Mouse (Mus musculus) naive thymus-derived CD4-positive, alpha-beta T cell, adult 2 months (primary cell): Measurements from ENCODE around the gene Inpp4b.
A peak's percentile ranks its signal among the peaks of the same experiment; 100 is the strongest.

Source experiments
- DNase-seq: peaks from one replicate; pipeline ENCODE4 v3.0.0-alpha.2; 2011; ENCODE audit warnings: low read depth

Inpp4b gene

DNA sequence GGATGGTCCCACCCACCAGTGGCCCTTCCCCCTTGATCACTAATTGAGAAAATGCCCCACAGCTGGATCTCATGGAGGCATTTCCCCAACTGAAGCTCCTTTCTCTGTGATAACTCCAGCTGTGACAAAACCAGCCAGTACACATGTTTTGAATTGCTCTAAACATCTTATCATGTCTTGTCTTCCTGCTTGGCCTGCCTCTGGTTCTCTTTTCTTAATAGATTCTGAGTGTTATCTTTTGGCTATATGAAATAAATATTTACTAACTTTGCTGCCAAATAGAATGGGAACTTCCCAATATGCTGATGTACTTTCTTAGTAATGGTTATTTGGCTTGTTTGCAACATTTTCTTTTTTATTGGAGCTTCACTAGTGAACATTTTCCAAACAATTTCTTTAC lies 389.0 kb downstream of the Inpp4b start:
- DNase-seq, result no peak

DNA sequence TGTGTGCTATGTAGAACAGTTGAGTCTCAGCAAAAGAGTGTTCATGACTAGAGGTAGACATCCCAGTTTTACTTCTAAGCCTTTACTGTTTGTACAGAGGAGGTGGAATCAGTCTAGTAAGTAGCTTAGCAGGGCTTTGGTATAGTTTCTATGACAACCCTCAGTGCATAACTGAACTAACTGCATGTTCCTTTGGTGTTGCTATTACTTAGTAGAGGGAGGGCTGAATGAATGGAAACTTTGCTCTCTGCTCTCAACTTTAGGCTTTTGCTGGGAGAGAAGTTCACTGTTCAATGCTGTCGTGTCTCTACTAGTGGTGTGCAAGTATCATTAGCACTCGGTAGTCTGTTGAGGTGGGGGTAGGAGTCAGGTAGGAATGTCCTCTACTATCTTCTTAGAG lies 393.3 kb downstream of the Inpp4b start:
- peak; percentile 76 for DNase-seq

DNA sequence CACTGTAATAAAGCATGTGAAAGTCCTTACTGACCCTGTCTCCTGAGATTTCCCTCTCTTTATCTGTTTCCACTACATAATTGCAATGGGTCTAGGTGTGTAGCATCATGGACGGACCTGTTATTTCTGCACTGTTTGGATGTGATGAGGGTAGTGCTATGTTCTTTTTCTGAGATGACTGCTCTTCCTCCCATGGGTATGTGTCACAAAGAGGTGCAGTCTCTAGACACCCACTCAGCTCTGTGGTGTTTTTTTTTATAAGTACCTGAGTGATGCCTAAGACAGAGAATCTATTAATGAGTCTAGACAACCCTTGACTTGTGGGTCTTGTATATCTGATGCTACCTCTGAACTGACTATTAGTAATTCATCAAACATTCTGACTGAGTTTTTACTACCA lies 393.7 kb downstream of the Inpp4b start:
- DNase-seq, result no peak

DNA sequence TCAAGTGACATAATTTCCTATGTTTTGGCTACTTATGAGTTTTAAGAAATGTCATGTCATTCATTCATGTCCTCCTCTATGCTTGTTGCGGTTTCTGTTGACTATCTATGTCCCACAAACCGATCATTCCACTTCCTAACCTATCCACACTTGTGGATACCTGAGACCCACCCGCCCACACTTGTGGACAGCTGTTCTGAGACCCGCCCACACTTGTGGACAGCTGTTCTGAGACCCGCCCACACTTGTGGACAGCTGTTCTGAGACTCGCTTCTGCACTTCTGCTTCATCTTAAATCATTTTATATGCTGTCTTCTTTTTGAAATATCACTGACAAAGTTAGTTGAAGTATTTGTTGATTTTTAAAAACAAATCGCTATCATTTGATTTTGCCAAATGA lies 400.2 kb downstream of the Inpp4b start:
- DNase-seq, result no peak

DNA sequence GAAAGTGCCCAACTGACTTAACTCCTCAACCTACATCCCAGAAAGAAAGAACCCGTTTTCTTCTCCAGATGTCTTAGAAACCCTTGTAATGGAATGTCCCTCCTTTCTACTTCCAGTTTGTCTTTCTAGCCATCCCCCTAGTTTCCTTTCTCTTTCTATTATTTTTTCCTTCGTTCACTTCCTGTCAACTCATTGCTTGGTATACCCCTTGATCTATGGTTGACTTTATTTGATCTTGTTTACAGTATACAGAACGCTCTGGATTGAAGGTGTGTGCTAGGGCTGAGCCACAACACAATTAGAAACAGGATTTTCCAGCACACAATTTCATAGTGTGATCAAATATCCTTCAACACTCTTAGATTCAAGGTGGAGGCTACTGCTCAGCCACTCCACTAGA lies 400.7 kb downstream of the Inpp4b start:
- no peak for DNase-seq

DNA sequence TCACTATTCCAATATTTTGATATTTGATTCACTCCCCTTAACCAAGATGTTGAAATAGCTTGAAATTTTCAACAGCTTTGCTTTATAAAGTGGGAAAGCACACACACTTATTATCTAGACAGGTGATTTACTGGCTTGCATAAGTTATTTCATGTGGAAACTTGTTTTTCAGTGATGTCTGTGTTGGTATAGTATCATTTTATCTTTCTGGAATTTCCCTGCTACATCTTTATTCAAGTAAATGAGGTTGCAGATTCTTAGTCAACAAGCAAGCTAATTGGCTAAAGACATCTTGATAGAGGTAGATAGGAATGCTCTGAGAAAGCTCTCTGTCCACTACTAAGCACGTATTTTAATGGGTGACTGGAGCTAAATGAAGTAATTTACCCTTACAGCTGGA lies 403.1 kb downstream of the Inpp4b start:
- no peak for DNase-seq

GRCm38 (mm10) chr8:81751159-81751558 lies 408.8 kb downstream of the Inpp4b start:
- DNase-seq, result peak; percentile 24

DNA sequence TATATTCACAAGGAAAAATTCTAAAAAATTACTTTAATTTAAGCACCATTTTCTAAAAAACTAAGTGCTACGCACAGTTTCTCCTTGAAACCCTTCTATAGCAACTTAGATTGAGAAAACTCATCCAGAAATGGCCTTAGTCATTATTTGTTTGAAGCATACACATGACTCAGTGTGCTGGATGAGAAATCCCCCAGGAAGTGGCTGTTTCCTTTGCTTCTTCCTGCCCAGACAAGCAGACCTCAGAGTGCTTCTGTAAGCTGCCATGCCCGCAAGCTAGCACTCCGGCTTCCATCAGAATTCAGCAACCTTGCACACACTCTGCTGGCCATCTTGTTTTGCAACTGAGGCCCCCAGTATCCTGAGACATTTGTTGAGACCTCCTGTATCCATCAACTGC lies 414.3 kb downstream of the Inpp4b start:
- peak; percentile 74 for DNase-seq

DNA sequence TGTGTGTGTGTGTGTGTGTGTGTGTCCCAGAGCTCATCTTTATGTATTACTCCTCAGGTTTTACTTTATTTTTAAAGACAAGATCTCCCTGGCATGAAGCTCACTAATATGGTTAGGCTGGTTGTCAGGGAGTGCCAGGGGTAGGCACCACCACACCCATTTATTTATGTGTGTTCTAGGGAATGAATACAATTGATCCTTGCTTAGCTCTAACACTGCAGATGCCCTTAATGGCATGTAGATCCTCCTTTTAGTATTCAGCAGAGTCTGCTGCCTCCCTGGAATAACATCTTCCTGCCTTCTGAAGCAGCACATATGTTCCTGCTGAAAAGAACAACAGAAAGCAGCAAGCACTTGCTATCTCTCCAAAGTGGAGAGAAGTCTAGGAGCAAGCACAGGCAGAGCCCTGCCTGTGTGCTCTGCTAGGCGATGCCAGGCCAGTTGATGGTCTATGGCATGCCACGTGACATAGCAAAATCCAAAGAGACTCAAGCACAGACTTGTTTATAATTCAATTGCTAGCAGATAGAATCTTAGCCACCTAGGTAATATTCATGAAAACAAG lies 415.3 kb downstream of the Inpp4b start:
- DNase-seq, result peak; percentile 16

GRCm38 (mm10) chr8:81761466-81761865 lies 419.1 kb downstream of the Inpp4b start:
- peak; percentile 82 for DNase-seq

DNA sequence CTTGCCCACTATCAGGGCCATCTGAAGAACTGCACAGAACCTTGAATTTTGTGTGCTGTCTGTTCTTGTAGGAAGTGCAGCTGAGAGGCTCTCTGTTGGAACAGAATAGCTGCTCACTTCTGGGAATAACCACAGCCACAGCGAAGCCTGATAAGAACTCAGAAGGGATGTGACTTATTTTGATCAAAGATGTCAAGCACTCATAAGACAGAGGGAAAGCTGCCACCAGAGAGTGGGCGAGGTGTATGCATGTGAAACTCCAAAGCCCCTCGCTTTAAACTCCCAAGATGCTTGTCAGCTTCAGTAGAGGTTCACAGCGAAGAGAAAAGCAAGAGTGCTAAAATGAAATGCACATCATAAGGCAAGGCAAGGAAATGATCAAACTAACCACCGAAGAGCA lies 423.7 kb downstream of the Inpp4b start:
- peak; percentile 80 for DNase-seq

DNA sequence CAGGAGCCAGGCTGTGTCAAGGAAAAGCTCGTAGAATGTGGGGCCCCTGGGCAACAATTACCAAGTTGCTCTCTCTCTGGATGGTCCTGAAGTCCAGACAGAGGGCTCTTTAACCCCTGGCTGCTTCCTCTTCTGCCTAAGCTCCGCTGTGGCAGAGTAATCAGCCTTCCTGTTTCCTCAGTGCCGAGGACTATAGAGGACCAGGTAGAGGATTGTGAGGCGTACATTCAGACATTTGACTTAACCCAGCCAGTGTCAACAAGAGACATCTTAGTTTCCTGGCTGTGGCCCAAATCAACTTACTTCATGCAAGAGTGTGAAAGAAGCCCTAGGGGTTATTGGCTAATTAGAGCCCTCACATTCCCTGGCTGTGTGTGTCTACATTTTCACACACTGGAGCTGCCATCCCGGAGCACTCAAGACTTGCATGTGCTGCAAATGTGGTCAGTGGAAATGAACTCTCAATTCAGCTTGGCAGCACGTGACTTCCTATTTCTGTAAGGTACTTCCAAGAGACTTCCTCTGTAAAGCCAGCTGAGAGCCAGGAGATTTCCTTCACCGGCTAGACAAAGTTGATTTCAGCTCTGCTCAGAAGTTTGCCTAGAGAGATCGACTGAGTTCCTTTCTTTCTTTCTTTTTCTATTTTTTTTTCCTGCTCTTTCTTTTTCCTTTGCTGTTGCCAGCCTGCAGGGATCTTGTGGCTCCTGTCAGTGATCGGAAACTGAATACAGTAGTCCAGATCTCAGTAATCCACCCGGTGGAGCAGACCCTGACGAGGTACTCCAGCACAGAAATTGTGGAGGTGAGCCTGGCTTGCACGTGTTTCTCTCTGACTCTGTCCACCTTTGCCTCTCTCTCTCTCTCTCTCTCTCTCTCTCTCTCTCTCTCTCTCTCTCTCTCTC lies 425.3 kb downstream of the Inpp4b start:
- peak; percentile 81 for DNase-seq

- peak; percentile 70 for DNase-seq
Observed at GRCm38 (mm10) chr8:81768313-81768675, 425.9 kb downstream of the Inpp4b start.

- peak; percentile 49 for DNase-seq
Observed at GRCm38 (mm10) chr8:81768731-81769445, 426.5 kb downstream of the Inpp4b start.

- peak; percentile 46 for DNase-seq
Observed at GRCm38 (mm10) chr8:81770603-81771276, 428.4 kb downstream of the Inpp4b start.

GRCm38 (mm10) chr8:81772855-81773254 lies 430.5 kb downstream of the Inpp4b start:
- peak; percentile 50 for DNase-seq

GRCm38 (mm10) chr8:81773305-81773965 lies 431.1 kb downstream of the Inpp4b start:
- DNase-seq, result peak; percentile 54

- no peak for DNase-seq
Observed at GRCm38 (mm10) chr8:81774010-81774409, 431.7 kb downstream of the Inpp4b start.

- DNase-seq, result peak; percentile 31
Observed at GRCm38 (mm10) chr8:81774454-81774853, 432.1 kb downstream of the Inpp4b start.

DNA sequence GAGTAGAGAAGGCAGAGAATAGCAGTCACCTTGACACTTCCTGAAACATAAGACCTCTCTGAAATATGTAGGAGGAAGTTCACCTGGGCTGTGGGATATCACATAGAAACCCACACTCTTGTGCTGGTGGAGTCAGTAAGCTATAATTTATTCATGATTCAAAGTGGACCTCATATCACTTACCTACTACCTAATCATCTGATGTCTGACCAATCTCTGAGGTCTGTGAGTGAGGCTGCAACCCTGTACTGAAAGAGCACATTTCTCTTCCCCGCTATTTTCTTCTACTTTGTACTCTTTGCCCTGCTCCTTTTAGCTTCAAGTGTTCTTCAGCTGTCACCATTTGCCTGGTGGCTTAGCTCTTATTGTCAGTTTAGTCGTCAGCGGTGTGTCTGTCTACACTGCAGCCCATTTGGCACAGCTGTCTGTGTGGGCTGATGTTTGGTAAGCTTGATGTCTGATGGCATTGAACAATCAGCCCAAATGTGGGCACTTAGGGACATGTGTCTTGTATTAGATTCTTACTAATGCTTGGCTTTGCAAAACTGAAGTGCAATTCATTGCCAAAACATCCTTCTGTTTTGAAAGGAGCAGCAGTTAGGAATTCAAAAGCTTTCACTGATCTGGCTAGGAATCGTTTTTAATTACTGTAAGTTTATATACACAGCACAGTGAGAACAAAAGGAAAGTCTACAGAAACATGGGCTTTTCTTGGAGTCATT lies 434.3 kb downstream of the Inpp4b start:
- peak; percentile 54 for DNase-seq

- DNase-seq, result no peak
Observed at GRCm38 (mm10) chr8:81777704-81778103, 435.3 kb downstream of the Inpp4b start.
